Mouse (Mus musculus): ENCODE measurements around the gene Tenm4.

Tenm4 gene

GRCm38 (mm10) chr7:96680405-96680804 is 509.4 kb downstream of the Tenm4 start:
- DNase-seq (ENCODE audit: low spot score in 2 of 2): no peak

GRCm38 (mm10) chr7:96681808-96682207 is 510.8 kb downstream of the Tenm4 start:
- DNase-seq (ENCODE audit: low spot score in 2 of 2): no peak

DNA sequence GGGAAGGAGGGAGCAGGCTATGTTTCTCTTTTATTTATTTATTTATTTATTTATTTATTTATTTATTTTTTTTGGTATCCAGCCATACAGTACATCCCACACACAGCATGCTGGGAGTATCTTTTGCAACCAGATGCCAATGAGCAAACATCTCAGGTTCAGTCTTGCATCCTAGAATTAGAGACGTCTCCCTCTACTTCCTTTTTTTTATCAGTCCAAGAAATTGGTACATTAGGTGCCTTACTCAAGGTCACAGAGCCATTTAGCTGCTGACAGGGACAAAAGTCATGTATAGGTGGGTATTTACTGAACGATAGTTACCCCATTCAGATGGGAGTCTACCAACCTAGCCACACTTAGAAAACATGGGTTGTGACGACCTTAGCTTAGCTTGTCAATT is 517.1 kb downstream of the Tenm4 start:
- no peak for DNase-seq (ENCODE audit: low spot score in 2 of 2)

DNA sequence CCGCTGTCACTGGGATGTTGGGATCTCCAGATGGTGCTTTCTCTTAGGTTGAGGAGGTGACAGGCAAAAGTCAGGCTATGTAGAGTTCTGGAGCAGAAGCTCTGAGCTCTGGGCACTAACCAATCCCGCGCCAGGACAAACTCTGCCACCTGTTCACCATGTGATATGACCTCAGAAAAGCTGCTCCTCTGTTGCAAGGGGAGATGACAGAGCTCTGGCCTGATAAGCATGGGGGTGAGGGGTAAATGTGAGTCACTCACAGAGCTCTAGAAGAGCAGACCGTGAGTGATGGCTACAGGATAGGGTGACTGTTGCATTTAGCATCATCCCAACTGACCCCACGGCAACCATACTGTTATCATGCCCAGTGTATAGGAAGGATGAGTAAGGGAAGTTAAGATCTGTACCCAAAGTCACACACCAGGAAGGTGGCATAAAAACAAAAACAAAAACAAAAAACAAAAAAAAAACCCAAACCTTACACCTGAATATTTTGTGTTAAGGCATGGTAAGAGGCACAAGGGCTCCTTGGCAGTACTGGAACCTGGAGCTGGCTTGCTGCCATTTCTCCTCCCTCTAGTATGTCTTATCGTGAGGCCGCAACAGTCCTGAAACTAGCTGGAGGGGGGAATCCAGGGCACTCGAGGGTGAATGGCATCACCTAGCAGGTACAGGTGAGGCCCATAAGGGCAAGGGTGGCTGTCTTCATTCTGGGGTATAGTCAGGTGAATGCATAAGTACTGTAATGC is 530.2 kb downstream of the Tenm4 start:
- peak in 1 of 2 experiments; percentile 70 for DNase-seq (ENCODE audit: low spot score in 2 of 2)

DNA sequence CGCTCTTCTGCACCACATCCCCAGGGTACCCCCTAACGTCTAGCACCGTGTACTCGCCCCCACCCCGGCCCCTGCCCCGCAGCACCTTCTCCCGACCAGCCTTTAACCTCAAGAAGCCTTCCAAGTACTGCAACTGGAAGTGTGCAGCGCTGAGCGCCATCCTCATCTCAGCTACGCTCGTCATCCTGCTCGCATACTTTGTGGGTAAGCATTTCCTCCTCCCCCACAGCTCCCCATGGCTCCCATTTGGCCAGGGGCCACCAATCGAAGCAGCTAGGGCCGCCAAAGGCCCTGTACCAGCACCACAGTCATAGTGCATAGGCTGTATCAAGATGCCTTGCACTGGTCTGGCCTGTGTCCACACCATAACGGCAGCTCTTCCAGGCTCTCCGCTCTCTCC is 532.9 kb downstream of the Tenm4 start:
- no peak for DNase-seq (ENCODE audit: low spot score in 2 of 2)

DNA sequence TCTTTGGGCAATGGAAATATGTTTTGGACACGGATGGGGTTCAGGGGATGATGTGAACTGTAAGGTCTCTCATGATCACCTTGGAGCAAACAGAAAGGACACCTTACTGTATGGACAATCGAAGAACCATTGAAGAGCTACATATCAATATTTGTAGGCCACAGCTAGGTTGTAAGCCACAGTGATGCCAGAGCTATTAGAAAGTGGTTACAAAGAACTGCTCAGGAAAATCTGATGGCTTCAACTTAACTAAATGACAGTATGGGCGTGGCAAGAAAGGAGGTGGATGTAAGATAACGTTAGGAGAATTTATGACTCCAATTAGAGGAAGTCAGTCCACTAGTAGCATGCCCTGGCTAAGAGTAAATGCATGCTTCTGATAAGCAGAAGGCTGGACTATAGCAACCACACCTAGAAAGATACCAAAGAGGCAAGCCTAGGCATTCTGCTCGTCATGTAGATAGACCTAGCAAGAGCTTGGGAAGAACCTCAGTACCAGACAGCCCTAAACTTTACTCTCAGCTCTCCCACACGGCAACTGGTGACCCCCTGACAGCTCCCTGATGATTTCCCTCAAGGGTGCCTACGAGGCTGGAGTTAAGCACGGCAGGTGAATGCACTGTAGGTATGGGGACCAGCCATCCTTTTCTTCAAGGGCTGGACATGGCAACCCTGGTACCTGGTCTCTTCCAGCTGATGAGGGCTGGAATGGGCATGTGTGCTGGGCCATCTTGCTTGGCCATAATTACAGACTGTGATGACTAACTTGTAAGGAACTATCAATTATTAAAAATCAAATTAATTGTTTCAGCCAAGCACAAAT is 534.5 kb downstream of the Tenm4 start:
- DNase-seq (ENCODE audit: low spot score in 2 of 2): peak in 1 of 2 experiments; percentile 25

GRCm38 (mm10) chr7:96706531-96706930 is 535.5 kb downstream of the Tenm4 start:
- peak in 1 of 2 experiments; percentile 26 for DNase-seq (ENCODE audit: low spot score in 2 of 2)

- DNase-seq (ENCODE audit: low spot score in 2 of 2): no peak
These were observed 536.1 kb downstream of the Tenm4 start for GRCm38 (mm10) chr7:96707112-96707511.

DNA sequence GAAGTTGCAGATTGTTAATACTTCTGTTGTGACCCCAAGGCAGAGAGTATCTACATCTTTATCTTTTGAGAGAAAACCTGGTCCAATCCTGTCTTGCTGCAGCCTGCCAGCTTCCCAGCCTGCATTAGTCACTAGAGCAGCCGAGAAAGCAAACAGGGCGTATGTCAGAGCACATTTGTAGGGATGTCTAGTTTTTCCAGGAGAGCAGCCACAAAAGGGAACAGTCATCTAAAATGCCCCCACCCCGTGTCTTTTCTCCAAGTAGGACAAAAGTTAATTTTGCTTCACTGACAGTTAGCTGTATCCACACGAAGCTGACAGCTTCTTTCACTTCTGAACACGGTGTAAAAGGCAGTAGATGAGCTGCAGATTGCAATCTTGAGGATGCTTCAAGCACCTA is 537.0 kb downstream of the Tenm4 start:
- DNase-seq (ENCODE audit: low spot score in 2 of 2): no peak

GRCm38 (mm10) chr7:96708561-96708960 is 537.5 kb downstream of the Tenm4 start:
- no peak for DNase-seq (ENCODE audit: low spot score in 2 of 2)

DNA sequence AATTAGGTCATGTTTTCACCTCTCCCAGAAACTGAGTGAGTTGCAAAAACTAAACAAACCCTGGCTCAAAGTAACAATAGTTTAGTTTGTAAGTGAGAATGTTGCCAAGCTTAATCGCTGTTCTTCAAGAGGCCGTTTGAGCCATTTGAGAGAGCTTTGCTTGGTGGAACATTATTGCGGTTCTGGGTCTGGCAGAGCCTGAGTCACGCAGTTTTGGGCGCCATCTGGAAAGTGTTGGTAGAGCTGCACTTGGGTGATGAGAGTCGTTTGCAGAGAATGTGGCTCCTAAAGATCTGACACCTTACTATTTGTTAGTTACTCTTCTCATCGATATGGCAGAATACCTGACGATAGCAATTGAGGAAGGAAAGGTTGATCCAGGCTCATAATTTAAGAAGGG is 537.9 kb downstream of the Tenm4 start:
- DNase-seq (ENCODE audit: low spot score in 2 of 2): no peak

- DNase-seq (ENCODE audit: low spot score in 2 of 2): no peak
These were observed 538.8 kb downstream of the Tenm4 start for GRCm38 (mm10) chr7:96709891-96710290.

DNA sequence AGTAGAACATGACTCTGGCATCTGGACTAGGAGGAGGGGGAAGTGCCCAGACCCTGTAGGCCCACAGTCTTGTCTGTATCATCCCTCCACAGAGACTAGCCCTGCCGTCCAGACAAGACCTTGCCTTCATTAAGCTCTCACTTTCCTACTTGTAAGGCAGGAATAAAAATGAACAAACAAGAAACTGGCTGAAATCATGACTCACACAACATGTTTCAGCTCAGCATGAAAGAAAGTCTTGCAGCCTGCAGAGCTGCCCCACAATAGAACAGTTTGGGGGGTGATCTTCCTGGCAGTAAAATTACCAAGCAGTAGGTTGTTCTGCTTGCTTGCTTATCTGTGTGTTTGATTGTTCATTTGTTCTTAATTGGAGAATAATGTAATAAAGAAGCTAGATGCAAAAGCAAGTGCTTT is 539.6 kb downstream of the Tenm4 start:
- no peak for DNase-seq (ENCODE audit: low spot score in 2 of 2)

DNA sequence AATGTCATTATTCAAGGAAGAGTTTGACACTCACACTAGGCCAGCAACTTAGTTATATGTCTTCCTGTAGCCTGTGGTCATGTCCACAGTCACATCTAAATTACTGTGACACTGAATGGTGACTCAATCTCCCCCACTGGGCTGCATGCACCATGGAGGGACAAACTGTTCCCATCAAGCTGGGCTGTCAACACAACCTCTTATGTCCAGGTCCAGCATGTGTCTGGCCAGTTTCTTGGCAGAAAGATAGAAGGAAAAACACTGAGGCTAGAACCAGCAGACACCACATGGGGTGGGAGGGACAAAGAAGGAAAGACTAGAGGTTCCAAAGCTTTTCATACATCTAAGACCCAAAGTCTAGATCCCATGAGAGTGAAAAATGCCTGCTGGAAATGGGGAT is 541.8 kb downstream of the Tenm4 start:
- DNase-seq (ENCODE audit: low spot score in 2 of 2): no peak

- no peak for DNase-seq (ENCODE audit: low spot score in 2 of 2)
These were observed 545.9 kb downstream of the Tenm4 start for GRCm38 (mm10) chr7:96716911-96717310.

DNA sequence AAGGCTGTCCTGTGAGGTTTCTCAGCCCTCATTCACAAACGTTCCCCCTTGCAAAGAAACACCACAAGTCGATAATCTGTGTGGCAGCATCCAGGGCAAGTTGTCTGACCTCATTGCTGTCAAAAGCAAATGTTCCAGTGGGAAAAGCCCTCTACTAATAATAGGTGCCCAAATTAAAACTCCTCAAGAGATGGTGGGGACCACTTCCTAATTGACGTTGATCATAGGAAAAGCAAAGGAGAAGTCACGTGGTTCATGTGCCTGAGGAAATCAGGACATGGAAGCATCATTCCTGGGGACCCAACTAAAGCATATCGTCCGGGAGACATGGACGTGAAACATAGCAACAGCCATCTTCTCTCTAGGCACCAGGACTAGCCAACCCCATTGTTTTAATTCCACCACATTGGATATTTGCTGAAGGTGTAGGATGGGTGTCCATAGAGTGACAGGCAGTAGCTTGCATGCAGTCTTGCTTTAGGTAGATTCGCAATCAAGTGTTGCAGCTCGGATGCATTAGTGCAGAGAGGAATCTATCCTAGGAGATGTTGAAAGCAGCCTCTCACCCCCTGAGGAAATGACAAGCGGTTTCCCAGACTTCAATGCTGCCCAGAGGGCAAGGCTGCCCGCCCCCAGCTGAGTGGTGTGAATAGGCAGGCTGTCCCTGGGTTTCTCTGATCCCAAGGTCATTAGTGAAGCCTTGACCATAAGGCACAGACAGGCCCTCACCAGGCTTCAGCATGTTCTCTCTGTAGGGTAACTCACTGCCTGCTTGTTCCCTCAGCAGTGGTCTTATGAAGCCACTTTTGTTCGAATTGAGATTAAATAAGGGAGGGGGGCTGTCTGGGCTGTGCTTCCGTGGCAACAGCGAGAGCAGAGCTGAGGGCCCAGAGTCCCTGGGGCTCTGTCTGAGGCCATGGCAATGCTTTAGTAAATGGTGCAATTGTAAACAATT is 547.4 kb downstream of the Tenm4 start:
- DNase-seq (ENCODE audit: low spot score in 2 of 2): no peak

DNA sequence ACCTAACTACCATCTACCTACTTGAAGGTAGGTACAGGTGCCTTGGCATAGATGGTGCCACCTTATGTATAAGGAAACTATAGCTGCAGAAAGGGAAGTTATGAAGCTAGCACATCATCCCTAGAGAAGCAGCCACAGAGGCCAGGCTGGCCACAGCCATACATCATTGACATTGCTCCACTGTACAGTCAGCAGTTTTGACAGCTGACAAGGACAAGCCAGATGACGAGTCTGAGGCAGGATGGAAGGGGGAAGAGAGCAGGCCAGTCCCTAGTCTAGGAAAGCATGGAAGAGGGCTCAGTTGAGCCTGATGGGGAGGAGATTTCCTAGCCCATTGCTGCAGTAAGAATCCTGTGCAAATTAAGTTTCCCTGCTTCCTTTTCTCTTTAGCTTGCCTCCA is 548.9 kb downstream of the Tenm4 start:
- DNase-seq (ENCODE audit: low spot score in 2 of 2): no peak

- DNase-seq (ENCODE audit: low spot score in 2 of 2): no peak
These were observed 549.4 kb downstream of the Tenm4 start for GRCm38 (mm10) chr7:96720465-96720864.

- DNase-seq (ENCODE audit: low spot score in 2 of 2): no peak
These were observed 551.8 kb downstream of the Tenm4 start for GRCm38 (mm10) chr7:96722796-96723195.

DNA sequence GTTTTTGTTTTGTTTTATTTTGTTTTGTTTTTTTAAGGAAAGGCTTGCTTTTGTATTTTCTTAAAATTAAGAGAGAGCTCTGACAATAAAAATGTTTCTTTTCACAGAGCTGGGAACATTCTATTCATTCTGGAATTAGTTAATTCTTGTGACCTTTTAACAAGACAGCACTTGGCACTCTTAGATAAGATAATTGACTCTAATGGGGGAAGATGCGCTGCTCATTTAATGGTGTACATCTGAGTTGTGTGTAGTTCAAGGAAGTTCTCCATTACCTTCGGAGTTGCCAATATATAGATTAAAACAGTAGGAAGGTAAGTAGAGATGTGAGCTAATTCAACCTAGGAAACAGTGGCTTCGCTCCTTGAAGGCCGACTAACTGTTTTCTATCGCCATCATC is 554.6 kb downstream of the Tenm4 start:
- no peak for DNase-seq (ENCODE audit: low spot score in 2 of 2)

GRCm38 (mm10) chr7:96730360-96730759 is 559.3 kb downstream of the Tenm4 start:
- peak in 1 of 2 experiments; percentile 40 for DNase-seq (ENCODE audit: low spot score in 2 of 2)

GRCm38 (mm10) chr7:96731947-96732346 is 560.9 kb downstream of the Tenm4 start:
- no peak for DNase-seq (ENCODE audit: low spot score in 2 of 2)
